Mouse (Mus musculus) liver, postnatal 0 days (tissue): ENCODE results near the gene Fam160a1.

Source experiments
- CTCF ChIP-seq: sonication (generic); IDR thresholded peaks from 2 replicates; pipeline ENCODE4 v1.5.1; 2016; ENCODE audit warnings: antibody characterized with exemption, low read depth
- EP300 ChIP-seq: IDR thresholded peaks from 2 replicates; pipeline ENCODE4 v1.6.1; 2016; ENCODE audit warnings: antibody characterized with exemption, low read depth, mild to moderate bottlenecking

- TF ChIP-seq CTCF (no peak), EP300 (no peak)
Observed at GRCm38 (mm10) chr3:85636716-85637447, 180.2 kb downstream of the Fam160a1 start.
